Mouse (Mus musculus) splenic B cell, adult 2 months (primary cell): Measurements from ENCODE around the gene Gm815.

Source experiments
- DNase-seq: peaks from one replicate; pipeline ENCODE4 v3.0.0-alpha.2; 2011; ENCODE audit warnings: low read depth, low spot score
- H3K27me3 ChIP-seq: 2 replicates; pipeline ENCODE4 v1.6.1; 2012; ENCODE audit warnings: mild to moderate bottlenecking, low read length, moderate library complexity, mixed read lengths; ENCODE audit not compliant: control insufficient read depth, poor library complexity, insufficient read depth, severe bottlenecking
- H3K36me3 ChIP-seq: 2 replicates; pipeline ENCODE4 v1.6.1; 2012; ENCODE audit warnings: mild to moderate bottlenecking, low read length, moderate library complexity, mixed read lengths; ENCODE audit not compliant: control insufficient read depth, poor library complexity, insufficient read depth, severe bottlenecking

Gm815 gene

GRCm38 (mm10) chr19:26920816-26921215 lies 35.1 kb downstream of the Gm815 start:
- H3K36me3 ChIP-seq = no peaks in the 10 kb centered on the region
- H3K27me3 ChIP-seq = no peaks in the 10 kb centered on the region
- DNase-seq = no peak

GRCm38 (mm10) chr19:26930295-26931283 lies 44.9 kb downstream of the Gm815 start:
- no peak for DNase-seq
- Histone ChIP-seq H3K36me3 (no peaks in the 10 kb centered on the region), H3K27me3 (no peaks in the 10 kb centered on the region)

- no peak for DNase-seq
- Histone ChIP-seq H3K36me3 (no peaks in the 10 kb centered on the region), H3K27me3 (no peaks in the 10 kb centered on the region)
These were observed 48.5 kb downstream of the Gm815 start for GRCm38 (mm10) chr19:26934186-26934585.
